ENCODE assay signal across 20 mouse cellular contexts in the genomic region with DNA sequence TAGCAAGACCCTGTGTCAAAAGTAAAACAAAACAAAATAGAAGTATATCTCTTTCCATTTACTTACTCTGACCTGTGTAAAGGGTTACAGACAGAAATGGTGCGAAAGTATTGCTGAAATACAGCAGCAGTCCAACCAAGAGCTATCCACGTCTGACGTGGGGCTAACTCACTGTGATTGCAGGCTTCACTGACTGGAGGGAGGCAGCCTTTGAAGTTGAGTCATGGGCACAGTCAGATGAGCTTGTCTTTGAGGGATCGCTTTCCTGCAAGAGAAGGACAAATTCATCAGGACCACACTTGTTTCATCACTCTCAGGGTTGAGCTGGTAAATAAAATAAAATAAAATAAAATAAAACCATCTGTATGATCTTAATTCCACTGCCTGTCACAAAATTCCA. TPM values are rescaled to one million over a fixed set of nuclear protein-coding genes. Genes with fewer than 3 reads are reported as not detected.
DNase-seq lines count a peak whose midpoint lies in the region.
"Had no signal": no experiment of that assay in that cellular context is flagged by ENCODE, and none has a peak within 500 bp of the region (broad histone marks: within the 10 kb centered on the region; RNA-seq: fewer than 3 reads in every experiment).

No protein-coding gene starts in this region.

- no peak overlapping the region for H3K4me3 ChIP-seq in heart, embryonic 10.5 days
- H3K4me3 ChIP-seq: embryonic facial prominence, embryonic 10.5 days; embryonic facial prominence, embryonic 12.5 days; forebrain, embryonic 13.5 days; forebrain, embryonic 15.5 days had no signal

- peaks cover 26% of the 10 kb centered on the region for H3K4me1 ChIP-seq in heart, embryonic 10.5 days
- H3K4me1 ChIP-seq: embryonic facial prominence, embryonic 12.5 days; forebrain, embryonic 13.5 days; forebrain, embryonic 15.5 days had no signal

- H3K27ac ChIP-seq in heart, embryonic 10.5 days, result no peak overlapping the region
- H3K27ac ChIP-seq: embryonic facial prominence, embryonic 10.5 days; embryonic facial prominence, embryonic 12.5 days; forebrain, embryonic 13.5 days; forebrain, embryonic 15.5 days had no signal

- WGBS in heart, embryonic 10.5 days, result 68% methylated on average over 4 of the region's 4 CpGs

- H3K36me3 ChIP-seq in heart, embryonic 10.5 days, result no peaks in the 10 kb centered on the region
- H3K36me3 ChIP-seq: embryonic facial prominence, embryonic 10.5 days; embryonic facial prominence, embryonic 12.5 days; forebrain, embryonic 15.5 days; G1E had no signal

- peak; percentile 50 for DNase-seq in adrenal gland, adult 2 months
- DNase-seq in adrenal gland, adult 8-10 months, result no peak
- DNase-seq in adrenal gland, postnatal 14 days, result peak; percentile 57
- DNase-seq in adrenal gland, postnatal 25 days, result no peak
- DNase-seq in heart, adult 11 months, result peak; percentile 41
- no peak for DNase-seq in heart, embryonic 10.5 days (ENCODE audit: low spot score)
- DNase-seq: B cell, adult 2 months; cerebellum, adult 11-12 months; cerebellum, adult 2 months; cerebellum, adult 9-10 months; cerebellum, postnatal 10 days; cerebellum, postnatal 25 days; forebrain, postnatal 0 days had no signal

- H3K27me3 ChIP-seq in heart, embryonic 10.5 days (ENCODE audit: insufficient read depth, poor library complexity, severe bottlenecking), result no peaks in the 10 kb centered on the region
- H3K27me3 ChIP-seq: CH12.LX; embryonic facial prominence, embryonic 12.5 days; forebrain, embryonic 13.5 days; forebrain, embryonic 15.5 days; Patski had no signal

- H3K9me3 ChIP-seq in heart, embryonic 10.5 days, result no peaks in the 10 kb centered on the region
- H3K9me3 ChIP-seq: embryonic facial prominence, embryonic 10.5 days; embryonic facial prominence, embryonic 12.5 days; forebrain, embryonic 13.5 days; forebrain, embryonic 15.5 days had no signal

RNA-seq across cellular contexts. Expression of gene Mlip, which starts 31.2 kb away (rescaled TPM):
- 1 to 10 TPM in 1 of 2 experiments, under 1 TPM in 1; 0.84 to 2.3 TPM for total RNA-seq in adrenal gland, adult 2 months (2021)
- polyA plus RNA-seq in adrenal gland, adult 2 months (2012; rRNA removed), result not detected in 2 replicates
- total RNA-seq in adrenal gland, adult 8-10 months (2022), result 1 to 10 TPM in 2 of 4 experiments, under 1 TPM in 2; 0.73 to 2.0 (median 1.1) TPM
- 0.94 and 1.0 TPM in 2 replicates for total RNA-seq in adrenal gland, postnatal 14 days (2021)
- 1.0 TPM in 1 of 2 replicates, not detected in the other for total RNA-seq in adrenal gland, postnatal 25 days (2021)
- 38.6 and 68.6 TPM in 2 replicates for polyA plus RNA-seq in heart, embryonic 10.5 days (2016; fragmentation: Nextera tagmentation; extraction: Ambion mirVana)
- total RNA-seq: CH12.LX had no signal
- polyA plus RNA-seq: G1E, Patski had no signal

Comparison
In these comparisons a context has a peak if more than half of its experiments do, and no peak if none do; other contexts are left out.
1. DNase-seq: peak in adrenal gland, adult 2 months (single experiment), adrenal gland, postnatal 14 days (single experiment) and heart, adult 11 months (single experiment); none in adrenal gland, adult 8-10 months (single experiment), adrenal gland, postnatal 25 days (single experiment) and heart, embryonic 10.5 days (single experiment).